In genomic region chr19:8850402-8850901, GRCm38 (mm10) we compare ENCODE assay signal across 9 mouse cellular contexts. TPM values are rescaled to one million over a fixed set of nuclear protein-coding genes. Genes with fewer than 3 reads are reported as not detected.
DNase-seq lines count a peak whose midpoint lies in the region; ATAC-seq lines count a peak whose summit lies in the region.
"Had no signal": no experiment of that assay in that cellular context is flagged by ENCODE, and none has a peak within 500 bp of the region (broad histone marks: within the 10 kb centered on the region; RNA-seq: fewer than 3 reads in every experiment).

Lrrn4cl (plus strand) TSS chr19:8850768.

- 49% methylated on average over 7 of the region's 7 CpGs for whole genome bisulfite sequencing in neural tube, embryonic 11.5 days
- WGBS in embryonic facial prominence, embryonic 11.5 days, result 16% methylated on average over 7 of the region's 7 CpGs
- 17% methylated on average over 7 of the region's 7 CpGs for WGBS in heart, embryonic 16.5 days

- ATAC-seq in neural tube, embryonic 11.5 days (ENCODE audit: insufficient read depth, low FRiP score, low TSS enrichment), result no peak
- ATAC-seq in embryonic facial prominence, embryonic 11.5 days (replicated peaks; ENCODE audit: insufficient number of reproducible peaks, low FRiP score, low TSS enrichment, low read depth), result no peak
- ATAC-seq in heart, embryonic 16.5 days (replicated peaks; ENCODE audit: extremely low read depth, insufficient read depth, low FRiP score), result peak; percentile 66

- no peaks in the 10 kb centered on the region for H3K4me1 ChIP-seq in neural tube, embryonic 11.5 days (ENCODE audit: control insufficient read depth, insufficient read depth, low read length)
- peaks cover 4% of the 10 kb centered on the region for H3K4me1 ChIP-seq in embryonic facial prominence, embryonic 11.5 days (ENCODE audit: control insufficient read depth, insufficient read depth, low read length)
- H3K4me1 ChIP-seq in heart, embryonic 16.5 days (ENCODE audit: control insufficient read depth, insufficient read depth, low read length), result peaks cover 11% of the 10 kb centered on the region
- H3K4me1 ChIP-seq: neural tube, embryonic 12.5 days had no signal

- no peak within 1 kb of the TSS for H3K27ac ChIP-seq in neural tube, embryonic 11.5 days (ENCODE audit: low read depth, low read length)
- 0 out of 2 replicates have a peak within 1 kb of the TSS, but pooled peaks have one; percentile 8 for H3K27ac ChIP-seq in embryonic facial prominence, embryonic 11.5 days (replicated peaks; ENCODE audit: low read depth, low read length)
- H3K27ac ChIP-seq in heart, embryonic 16.5 days (ENCODE audit: low read length), result peak within 1 kb of the TSS; percentile 52
- H3K27ac ChIP-seq: neural tube, embryonic 12.5 days had no signal

- no peaks in the 10 kb centered on the region for H3K27me3 ChIP-seq in neural tube, embryonic 11.5 days (ENCODE audit: control insufficient read depth, insufficient read depth, low read length)
- no peaks in the 10 kb centered on the region for H3K27me3 ChIP-seq in embryonic facial prominence, embryonic 11.5 days (ENCODE audit: control insufficient read depth, insufficient read depth, low read length)
- no peaks in the 10 kb centered on the region for H3K27me3 ChIP-seq in heart, embryonic 16.5 days (ENCODE audit: control insufficient read depth, insufficient read depth, low read length)
- H3K27me3 ChIP-seq: neural tube, embryonic 12.5 days had no signal

- peaks cover 5% of the 10 kb centered on the region for H3K36me3 ChIP-seq in neural tube, embryonic 11.5 days (ENCODE audit: control insufficient read depth, insufficient read depth, low read length)
- no peaks in the 10 kb centered on the region for H3K36me3 ChIP-seq in embryonic facial prominence, embryonic 11.5 days (replicated peaks; ENCODE audit: control insufficient read depth, insufficient read depth, low read depth, low read length)
- H3K36me3 ChIP-seq in heart, embryonic 16.5 days (ENCODE audit: control insufficient read depth, insufficient read depth), result peaks cover 17% of the 10 kb centered on the region

- H3K4me3 ChIP-seq in neural tube, embryonic 11.5 days (ENCODE audit: low read depth, low read length), result no peak within 1 kb of the TSS
- H3K4me3 ChIP-seq in embryonic facial prominence, embryonic 11.5 days (ENCODE audit: low read depth, low read length), result no peak within 1 kb of the TSS
- no peak within 1 kb of the TSS for H3K4me3 ChIP-seq in heart, embryonic 16.5 days (ENCODE audit: low read length)
- H3K4me3 ChIP-seq: neural tube, embryonic 12.5 days had no signal

- no peak within 1 kb of the TSS for H3K4me2 ChIP-seq in neural tube, embryonic 11.5 days (ENCODE audit: low read depth)
- H3K4me2 ChIP-seq in embryonic facial prominence, embryonic 11.5 days (ENCODE audit: low read depth, low read length), result no peak within 1 kb of the TSS
- H3K4me2 ChIP-seq in heart, embryonic 16.5 days (ENCODE audit: low read depth, low read length), result peak within 1 kb of the TSS; percentile 43; the same call in 1 of the 2 replicates
- H3K4me2 ChIP-seq: neural tube, embryonic 12.5 days had no signal

- DNase-seq in neural tube, embryonic 11.5 days (ENCODE audit: low spot score), result peak; percentile 31
- DNase-seq in neural tube, embryonic 10.5 days (ENCODE audit: extremely low spot score, low spot score), result no peak
- peak; percentile 55 for DNase-seq in embryonic facial prominence, embryonic 11.5 days (ENCODE audit: low spot score)
- peak; percentile 36 for DNase-seq in lung, postnatal 36 days
- no peak for DNase-seq in thymus, postnatal 10 days (ENCODE audit: low spot score in 2 of 2)
- no peak for DNase-seq in spleen, adult 18-20 months
- DNase-seq in left cerebral cortex, adult 9 months (ENCODE audit: low spot score in 2 of 2), result no peak

- peak within 1 kb of the TSS; percentile 32; the same call in 1 of the 2 replicates for H3K9ac ChIP-seq in neural tube, embryonic 11.5 days (ENCODE audit: low read length)
- peak within 1 kb of the TSS; percentile 22; the same call in 1 of the 2 replicates for H3K9ac ChIP-seq in embryonic facial prominence, embryonic 11.5 days (replicated peaks; ENCODE audit: low read length)
- H3K9ac ChIP-seq in heart, embryonic 16.5 days (ENCODE audit: low read length), result peak within 1 kb of the TSS; percentile 30; the same call in 1 of the 2 replicates
- H3K9ac ChIP-seq: neural tube, embryonic 12.5 days had no signal

- no peaks in the 10 kb centered on the region for H3K9me3 ChIP-seq in neural tube, embryonic 11.5 days (ENCODE audit: control insufficient read depth, low read length)
- no peaks in the 10 kb centered on the region for H3K9me3 ChIP-seq in embryonic facial prominence, embryonic 11.5 days (replicated peaks; ENCODE audit: control insufficient read depth, low read length)
- H3K9me3 ChIP-seq in heart, embryonic 16.5 days (replicated peaks; ENCODE audit: control insufficient read depth, low read length), result no peaks in the 10 kb centered on the region
- H3K9me3 ChIP-seq: neural tube, embryonic 12.5 days had no signal

RNA-seq across cellular contexts. Expression of gene Lrrn4cl, which starts in this region (rescaled TPM):
- 0.32 and 0.44 TPM in 2 replicates for polyA plus RNA-seq in neural tube, embryonic 11.5 days (2014; fragmentation: Nextera tagmentation; extraction: Ambion mirVana)
- polyA plus RNA-seq in embryonic facial prominence, embryonic 11.5 days (2014; fragmentation: Nextera tagmentation; extraction: Ambion mirVana), result 0.10 and 0.49 TPM in 2 replicates
- 1.9 and 2.8 TPM in 2 replicates for polyA plus RNA-seq in heart, embryonic 16.5 days (2015; fragmentation: Nextera tagmentation; extraction: Ambion mirVana)

Comparison
In these comparisons a context has a peak if more than half of its experiments do, and no peak if none do; other contexts are left out.
1. Peak in DNase-seq and H3K9ac ChIP-seq in neural tube, embryonic 11.5 days; RNA of the gene not detected or under 1 TPM.
2. Peak in DNase-seq, H3K27ac ChIP-seq and H3K9ac ChIP-seq in embryonic facial prominence, embryonic 11.5 days; RNA of the gene not detected or under 1 TPM.